12 mouse cellular contexts compared by ENCODE assay signal in the genomic region with DNA sequence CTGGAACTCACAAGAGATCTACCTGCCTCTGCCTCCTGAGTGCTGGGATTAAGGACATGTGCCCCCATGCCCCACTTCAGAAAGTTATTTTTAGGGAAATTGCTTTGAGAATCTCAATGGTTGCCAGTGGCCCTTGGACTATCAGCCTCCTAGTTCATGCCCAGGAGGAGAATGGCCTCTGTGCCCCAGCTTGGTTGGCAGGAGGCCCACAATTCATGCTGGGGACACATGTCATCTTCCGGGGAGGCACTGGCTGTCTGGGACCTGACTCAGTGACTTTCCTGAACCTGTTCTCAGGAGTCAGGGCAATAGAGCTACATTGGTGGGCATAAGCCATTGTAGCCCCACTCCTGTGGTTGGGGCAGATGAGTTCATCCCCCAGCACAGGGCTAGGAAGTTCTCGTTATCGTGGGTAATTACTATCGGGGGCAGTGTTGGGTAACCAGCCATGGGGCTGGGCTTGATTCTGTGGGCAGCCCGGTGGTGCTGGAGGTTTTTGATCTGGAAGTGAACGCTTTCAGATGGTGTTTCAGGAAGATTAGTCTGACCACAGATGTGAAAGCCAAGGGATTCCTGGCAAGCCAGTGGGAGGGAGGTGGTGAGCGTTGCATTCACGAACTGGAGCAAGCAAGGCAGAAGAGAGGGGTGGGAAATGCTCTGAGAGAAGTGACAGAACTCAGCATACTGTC. TPM values are rescaled to one million over a fixed set of nuclear protein-coding genes. Genes with fewer than 3 reads are reported as not detected.
DNase-seq lines count a peak whose midpoint lies in the region; ATAC-seq lines count a peak whose summit lies in the region.
"Had no signal": no experiment of that assay in that cellular context is flagged by ENCODE, and none has a peak within 500 bp of the region (broad histone marks: within the 10 kb centered on the region; RNA-seq: fewer than 3 reads in every experiment).

No protein-coding gene starts in this region.

- H3K27ac ChIP-seq in liver, embryonic 12.5 days = peak overlapping the region; percentile 79
- H3K27ac ChIP-seq in neural tube, embryonic 15.5 days (replicated peaks) = no peak overlapping the region
- H3K27ac ChIP-seq: kidney, postnatal 0 days had no signal

- H3K27me3 ChIP-seq in erythroblast, embryonic 14.5 days (ENCODE audit: control insufficient read depth) = peaks cover 18% of the 10 kb centered on the region
- H3K27me3 ChIP-seq in liver, embryonic 12.5 days (replicated peaks) = peaks cover 25% of the 10 kb centered on the region
- H3K27me3 ChIP-seq in neural tube, embryonic 15.5 days (replicated peaks) = no peaks in the 10 kb centered on the region

- peaks cover 7% of the 10 kb centered on the region; the same call in 1 of the 2 replicates for H3K9me3 ChIP-seq in erythroblast, embryonic 14.5 days (ENCODE audit: control insufficient read depth, low read length)
- H3K9me3 ChIP-seq in liver, embryonic 12.5 days (replicated peaks) = no peaks in the 10 kb centered on the region
- H3K9me3 ChIP-seq in neural tube, embryonic 15.5 days (replicated peaks) = no peaks in the 10 kb centered on the region

- no peak for ATAC-seq in erythroblast, adult 5-6 weeks (replicated peaks; ENCODE audit: low FRiP score, poor library complexity, severe bottlenecking)
- ATAC-seq in liver, embryonic 12.5 days = peak; percentile 11; the same call in 1 of the 2 replicates
- ATAC-seq in neural tube, embryonic 15.5 days (ENCODE audit: low FRiP score) = no peak
- ATAC-seq: activated CD4-positive, CD25-positive, alpha-beta regulatory T cell, adult 4 months; lung, postnatal 0 days had no signal

- H3K9ac ChIP-seq in liver, embryonic 12.5 days = peak overlapping the region; percentile 44
- H3K9ac ChIP-seq in neural tube, embryonic 15.5 days (replicated peaks) = no peak overlapping the region

- DNase-seq in lung, postnatal 10 days = peak; percentile 23
- no peak for DNase-seq in lung, postnatal 36 days
- DNase-seq in frontal cortex, postnatal 10 days (ENCODE audit: low spot score in 2 of 2) = no peak
- no peak for DNase-seq in cerebellum, adult 8-10 months
- DNase-seq: thymus, postnatal 4 days had no signal

- peaks cover 79% of the 10 kb centered on the region for H3K4me1 ChIP-seq in erythroblast, embryonic 14.5 days (ENCODE audit: control insufficient read depth)
- H3K4me1 ChIP-seq in liver, embryonic 12.5 days = peaks cover 78% of the 10 kb centered on the region
- H3K4me1 ChIP-seq in neural tube, embryonic 15.5 days = no peaks in the 10 kb centered on the region

- H3K4me3 ChIP-seq in erythroblast, embryonic 14.5 days (replicated peaks) = peak overlapping the region; percentile 34
- H3K4me3 ChIP-seq in liver, embryonic 12.5 days = no peak overlapping the region
- no peak overlapping the region for H3K4me3 ChIP-seq in neural tube, embryonic 15.5 days (replicated peaks)

- no peaks in the 10 kb centered on the region for H3K36me3 ChIP-seq in erythroblast, embryonic 14.5 days (ENCODE audit: control insufficient read depth)
- H3K36me3 ChIP-seq in liver, embryonic 12.5 days = no peaks in the 10 kb centered on the region
- no peaks in the 10 kb centered on the region for H3K36me3 ChIP-seq in neural tube, embryonic 15.5 days

- peak overlapping the region; percentile 52 for H3K4me2 ChIP-seq in liver, embryonic 12.5 days
- H3K4me2 ChIP-seq in neural tube, embryonic 15.5 days = no peak overlapping the region

- WGBS in liver, embryonic 12.5 days (ENCODE audit: insufficient replicate concordance) = 17% methylated on average over 8 of the region's 8 CpGs
- WGBS in neural tube, embryonic 15.5 days = 75% methylated on average over 8 of the region's 8 CpGs

RNA-seq across cellular contexts. Expression of gene Slc30a1, which starts 25.5 kb away (rescaled TPM):
- 2.0 TPM in 2 replicates for polyA plus RNA-seq in erythroblast, embryonic 14.5 days (2012)
- total RNA-seq in erythroblast, adult 5-6 weeks (2015; ENCODE audit: low replicate concordance) = 21.1 and 24.0 TPM in 2 replicates
- 30.1 and 42.1 TPM in 2 replicates for total RNA-seq in erythroblast, adult 5-6 weeks (2017; ENCODE audit: low replicate concordance)
- polyA plus RNA-seq in liver, embryonic 12.5 days (2016; fragmentation: Nextera tagmentation; extraction: Ambion mirVana) = 6.0 and 7.2 TPM in 2 replicates
- 3.6 and 4.1 TPM in 2 replicates for polyA plus RNA-seq in neural tube, embryonic 15.5 days (2015; fragmentation: Nextera tagmentation; extraction: Ambion mirVana)

RNA-seq across cellular contexts. Expression of gene Nek2, which starts 59.8 kb away (rescaled TPM):
- polyA plus RNA-seq in erythroblast, embryonic 14.5 days (2012) = 0.68 and 0.97 TPM in 2 replicates
- 18.4 and 18.8 TPM in 2 replicates for total RNA-seq in erythroblast, adult 5-6 weeks (2015; ENCODE audit: low replicate concordance)
- total RNA-seq in erythroblast, adult 5-6 weeks (2017; ENCODE audit: low replicate concordance) = 29.2 and 65.2 TPM in 2 replicates
- polyA plus RNA-seq in liver, embryonic 12.5 days (2016; fragmentation: Nextera tagmentation; extraction: Ambion mirVana) = 49.4 and 51.0 TPM in 2 replicates
- polyA plus RNA-seq in neural tube, embryonic 15.5 days (2015; fragmentation: Nextera tagmentation; extraction: Ambion mirVana) = 3.6 and 11.2 TPM in 2 replicates
